Mouse (Mus musculus) bone marrow macrophage, adult 2 months (primary cell): ENCODE data around the gene Oxa1l.

Experiments
- CTCF ChIP-seq: IDR thresholded peaks from 2 replicates; pipeline ENCODE4 v1.5.1; 2012; ENCODE audit warnings: low read depth, mild to moderate bottlenecking, low read length, moderate library complexity
- POLR2A ChIP-seq: IDR thresholded peaks from 2 replicates; pipeline ENCODE4 v1.6.1; 2012; ENCODE audit warnings: mild to moderate bottlenecking, low read depth, low read length, borderline replicate concordance

GRCm38 (mm10) chr14:54331178-54331577 is 29.5 kb upstream of the Oxa1l start:
- TF ChIP-seq CTCF (no peak), POLR2A (no peak)
